Mouse (Mus musculus): ENCODE data around the gene Spag17.
A peak's percentile ranks its signal among the peaks of the same experiment; 100 is the strongest.

The Spag17 gene

GRCm38 (mm10) chr3:99964345-99964744 is 79.1 kb downstream of the Spag17 start:
- no peak for DNase-seq (ENCODE audit: low spot score)

GRCm38 (mm10) chr3:99965863-99966262 is 80.7 kb downstream of the Spag17 start:
- peak; percentile 60 for DNase-seq (ENCODE audit: low spot score)

GRCm38 (mm10) chr3:99966285-99966684 is 81.1 kb downstream of the Spag17 start:
- DNase-seq (ENCODE audit: low spot score), result no peak

GRCm38 (mm10) chr3:99970766-99971165 is 85.6 kb downstream of the Spag17 start:
- DNase-seq (ENCODE audit: low spot score), result no peak

GRCm38 (mm10) chr3:99981046-99981445 is 95.8 kb downstream of the Spag17 start:
- DNase-seq (ENCODE audit: low spot score), result no peak

- peak; percentile 21 for DNase-seq (ENCODE audit: low spot score)
Measured at GRCm38 (mm10) chr3:100004676-100005075, 119.5 kb downstream of the Spag17 start.

GRCm38 (mm10) chr3:100009807-100010206 is 124.6 kb downstream of the Spag17 start:
- DNase-seq (ENCODE audit: low spot score), result no peak

GRCm38 (mm10) chr3:100014110-100014509 is 128.9 kb downstream of the Spag17 start:
- DNase-seq (ENCODE audit: low spot score), result no peak

- DNase-seq (ENCODE audit: low spot score), result peak; percentile 32
Measured at GRCm38 (mm10) chr3:100031291-100031690, 146.1 kb downstream of the Spag17 start.

GRCm38 (mm10) chr3:100032969-100033368 is 147.8 kb downstream of the Spag17 start:
- DNase-seq (ENCODE audit: low spot score), result no peak

- no peak for DNase-seq (ENCODE audit: low spot score)
Measured at GRCm38 (mm10) chr3:100034366-100034956, 149.3 kb downstream of the Spag17 start.

GRCm38 (mm10) chr3:100035097-100035496 is 149.9 kb downstream of the Spag17 start:
- no peak for DNase-seq (ENCODE audit: low spot score)

GRCm38 (mm10) chr3:100036846-100037245 is 151.6 kb downstream of the Spag17 start:
- DNase-seq (ENCODE audit: low spot score), result no peak

GRCm38 (mm10) chr3:100074406-100074805 is 189.2 kb downstream of the Spag17 start:
- no peak for DNase-seq (ENCODE audit: low spot score)

GRCm38 (mm10) chr3:100102386-100103092 is 217.3 kb downstream of the Spag17 start:
- DNase-seq (ENCODE audit: low spot score), result no peak

- DNase-seq (ENCODE audit: low spot score), result no peak
Measured at GRCm38 (mm10) chr3:100106736-100107135, 221.5 kb downstream of the Spag17 start.

- no peak for DNase-seq (ENCODE audit: low spot score)
Measured at GRCm38 (mm10) chr3:100118681-100119080, 233.5 kb downstream of the Spag17 start.

- no peak for DNase-seq (ENCODE audit: low spot score)
Measured at GRCm38 (mm10) chr3:100121961-100122360, 236.8 kb downstream of the Spag17 start.

GRCm38 (mm10) chr3:100122445-100122844 is 237.2 kb downstream of the Spag17 start:
- no peak for DNase-seq (ENCODE audit: low spot score)

GRCm38 (mm10) chr3:100160682-100161445 is 275.7 kb downstream of the Spag17 start:
- DNase-seq (ENCODE audit: low spot score), result no peak

- DNase-seq (ENCODE audit: low spot score), result no peak
Measured at GRCm38 (mm10) chr3:100161665-100162314, 276.6 kb downstream of the Spag17 start.

GRCm38 (mm10) chr3:100162315-100163105 is 277.3 kb downstream of the Spag17 start, which contains the start of the genes Gdap2 and Wdr3:
Gene Gdap2 (plus strand): TSS chr3:100162381.
Gene Wdr3 (minus strand): TSS chr3:100162407.
- peak; percentile 98 for DNase-seq (ENCODE audit: low spot score)
